Mouse (Mus musculus) heart, adult 2 months (tissue): ENCODE data around the gene Papola. TPM values are rescaled to one million over a fixed set of nuclear protein-coding genes. Genes with fewer than 3 reads are reported as not detected.

Experiments
- DNase-seq, 2 experiments: peaks; one replicate each; pipeline ENCODE4 v3.0.0; 2021
- H3K27ac ChIP-seq: fragments of 200-600 bp; 2 replicates; pipeline ENCODE4 v1.8.1; 2022
- H3K27me3 ChIP-seq: fragments of 200-500 bp; 2 replicates; pipeline ENCODE4 v1.6.1; 2012; ENCODE audit warnings: mild to moderate bottlenecking, low read length, inconsistent platforms, mixed read lengths; ENCODE audit not compliant: control insufficient read depth, insufficient read depth
- H3K36me3 ChIP-seq: fragments of 200-500 bp; 2 replicates; pipeline ENCODE4 v1.6.1; 2012; ENCODE audit warnings: low read length, inconsistent platforms; ENCODE audit not compliant: control insufficient read depth, insufficient read depth
- H3K4me1 ChIP-seq: fragments of 200-500 bp; 2 replicates; pipeline ENCODE4 v1.6.1; 2011; ENCODE audit warnings: low read length; ENCODE audit not compliant: control insufficient read depth, insufficient read depth
- H3K4me3 ChIP-seq: fragments of 200-600 bp; 2 replicates; pipeline ENCODE4 v1.8.1; 2022
- H3K79me2 ChIP-seq: fragments of 200-500 bp; replicated peaks from 2 replicates; pipeline ENCODE4 v1.6.1; 2012; ENCODE audit warnings: mild to moderate bottlenecking, inconsistent platforms, low read length, moderate library complexity, mixed read lengths; ENCODE audit not compliant: control insufficient read depth, insufficient read depth
- H3K9ac ChIP-seq: fragments of 200-500 bp; 2 replicates; pipeline ENCODE4 v1.6.1; 2012; ENCODE audit warnings: low read depth, mild to moderate bottlenecking, control low read depth, inconsistent platforms, low read length, mixed read lengths
- CTCF ChIP-seq: fragments of 200-600 bp; IDR thresholded peaks from 2 replicates; pipeline ENCODE4 v1.8.1; 2022; ENCODE audit warnings: antibody characterized with exemption, mild to moderate bottlenecking, moderate library complexity
- EP300 ChIP-seq: fragments of 200-500 bp; IDR thresholded peaks from 2 replicates; pipeline ENCODE4 v1.6.1; 2011; ENCODE audit warnings: low read depth, low read length, control low read depth; ENCODE audit not compliant: insufficient read depth
- POLR2A ChIP-seq: fragments of 200-500 bp; IDR thresholded peaks from 2 replicates; pipeline ENCODE4 v1.6.1; 2011; ENCODE audit warnings: mild to moderate bottlenecking, low read depth, low read length, control low read depth; ENCODE audit not compliant: insufficient read depth
- WGBS: fragments of 180-500 bp; shearing (Covaris S2); methylation state at CpG from one replicate; pipeline ENCODE4 v1.1.7; 2018; 5-methylcytosine and 5-hydroxymethylcytosine counted together
- intact Hi-C: fragments of 180-260 bp; cut with DNase I; formaldehyde crosslinking; loops from one replicate; pipeline ENCODE4 v1.15.1; 2025
- polyA plus RNA-seq: library from polyadenylated mRNA; depleted of rRNA; stranded (reverse); fragments of >200 nt; gene quantifications from 2 replicates; pipeline ENCODE4 v1.2.3, GENCODE M21; 2012
- total RNA-seq, 2 experiments: library from RNA; stranded (reverse); gene quantifications; 2 replicates each; pipeline ENCODE4 v1.2.3; 2021

The Papola gene
- total and polyA plus RNA-seq, 3 experiments = 35.3 to 127 (median 124) TPM

- no peak for DNase-seq
- 93% methylated on average over 2 of the region's 2 CpGs for WGBS
- TF ChIP-seq POLR2A = no peak
- no peak for TF ChIP-seq CTCF
- no peak for TF ChIP-seq EP300
- Histone ChIP-seq H3K4me1 (peaks cover 7% of the 10 kb centered on the region), H3K9ac (no peak overlapping the region), H3K27ac (no peak overlapping the region), H3K79me2 (peaks cover 12% of the 10 kb centered on the region), H3K36me3 (peaks cover 18% of the 10 kb centered on the region), H3K4me3 (no peak overlapping the region), H3K27me3 (no peaks in the 10 kb centered on the region)
- intact Hi-C loops = no loop called here
Observed at GRCm38 (mm10) chr12:105787626-105788025, 3.1 kb downstream of the Papola start.

DNA sequence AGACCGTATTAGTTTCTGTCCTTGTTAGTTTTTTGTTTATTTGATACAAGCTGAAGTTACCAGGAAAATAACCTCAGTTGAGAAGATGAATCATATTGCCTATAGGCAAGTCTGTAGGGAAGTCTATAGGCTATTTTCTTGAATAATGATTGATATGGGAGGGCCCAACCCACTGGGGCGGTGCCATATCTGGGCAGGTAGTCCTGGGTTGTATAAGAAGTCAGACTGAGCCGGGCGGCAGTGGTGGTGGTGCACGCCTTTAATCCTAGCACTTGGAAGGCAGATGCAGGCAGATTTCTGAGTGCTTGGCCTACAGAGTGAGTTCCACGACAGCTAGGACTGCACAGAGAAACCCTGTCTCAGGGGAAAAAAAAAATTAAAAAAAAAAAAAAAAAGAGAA lies 5.4 kb downstream of the Papola start:
- Histone ChIP-seq H3K9ac (no peak overlapping the region), H3K79me2 (peaks cover 12% of the 10 kb centered on the region), H3K4me3 (no peak overlapping the region), H3K4me1 (peaks cover 7% of the 10 kb centered on the region), H3K27me3 (no peaks in the 10 kb centered on the region), H3K36me3 (peaks cover 19% of the 10 kb centered on the region), H3K27ac (no peak overlapping the region)
- intact Hi-C loops = no loop called here
- 82% methylated on average over 6 of the region's 6 CpGs for WGBS
- TF ChIP-seq POLR2A (no peak), CTCF (no peak), EP300 (no peak)
- DNase-seq = no peak

DNA sequence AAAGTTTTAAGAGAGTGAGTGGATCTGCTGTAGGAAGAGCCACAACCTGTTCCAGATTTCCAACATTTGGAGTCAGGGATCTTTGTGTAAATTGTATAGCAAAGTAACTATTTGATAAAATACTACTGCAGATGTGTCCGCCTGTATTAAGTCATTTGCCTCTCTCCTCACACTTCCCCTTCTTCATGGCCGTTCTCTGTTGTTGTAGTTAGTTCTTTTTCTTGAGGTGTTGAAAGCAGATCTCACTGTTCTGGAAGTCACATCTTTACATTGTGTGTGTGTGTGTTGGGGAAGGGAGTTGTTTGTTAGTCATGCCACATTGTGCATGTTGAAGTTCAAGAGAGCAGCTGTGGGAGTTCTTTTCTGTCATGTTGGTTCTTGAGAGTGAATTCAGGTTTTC lies 10.4 kb downstream of the Papola start:
- intact Hi-C loops = no loop called here
- no peak for DNase-seq
- no peak overlapping the region for H3K4me3 ChIP-seq
- TF ChIP-seq CTCF = no peak
- TF ChIP-seq EP300 = no peak
- TF ChIP-seq POLR2A = no peak
- H3K27me3 ChIP-seq = no peaks in the 10 kb centered on the region
- H3K9ac ChIP-seq = no peak overlapping the region
- H3K27ac ChIP-seq = no peak overlapping the region
- no peaks in the 10 kb centered on the region; the same call in 1 of the 2 replicates for H3K4me1 ChIP-seq
- peaks cover 14% of the 10 kb centered on the region for H3K36me3 ChIP-seq
- WGBS = 82% methylated on average over 2 of the region's 2 CpGs
- H3K79me2 ChIP-seq = peaks cover 8% of the 10 kb centered on the region

- no peak overlapping the region for H3K9ac ChIP-seq
- intact Hi-C loops = no loop called here
- H3K36me3 ChIP-seq = peaks cover 11% of the 10 kb centered on the region
- no peak overlapping the region for H3K4me3 ChIP-seq
- H3K27ac ChIP-seq = no peak overlapping the region
- no peak for DNase-seq
- no peaks in the 10 kb centered on the region for H3K27me3 ChIP-seq
- H3K4me1 ChIP-seq = no peaks in the 10 kb centered on the region
- peaks cover 7% of the 10 kb centered on the region for H3K79me2 ChIP-seq
- TF ChIP-seq CTCF (no peak), POLR2A (no peak), EP300 (no peak)
Observed at GRCm38 (mm10) chr12:105798001-105798400, 13.5 kb downstream of the Papola start.

DNA sequence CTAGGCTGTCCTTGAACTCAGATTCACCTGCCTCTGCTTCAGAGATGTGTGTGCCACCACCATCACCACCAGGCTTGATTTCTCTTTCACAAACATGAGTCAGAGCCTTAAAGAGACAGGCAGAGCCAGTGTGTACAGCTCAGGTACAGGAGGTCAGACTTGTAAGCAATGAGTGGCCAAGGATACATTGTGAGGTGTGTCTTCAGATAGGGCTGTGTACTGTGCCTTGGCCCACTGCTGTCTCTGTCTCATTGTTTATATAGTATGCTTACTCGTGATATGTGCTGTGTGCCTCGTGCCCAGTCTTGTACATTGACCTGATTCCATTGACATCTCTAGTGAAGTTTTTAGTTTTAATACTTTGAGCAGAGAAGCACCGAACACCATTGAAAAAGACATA lies 21.3 kb downstream of the Papola start:
- intact Hi-C loops = no loop called here
- peaks cover 5% of the 10 kb centered on the region for H3K79me2 ChIP-seq
- WGBS = 84% methylated on average over 3 of the region's 3 CpGs
- H3K27ac ChIP-seq = no peak overlapping the region
- H3K27me3 ChIP-seq = no peaks in the 10 kb centered on the region
- DNase-seq = no peak
- H3K9ac ChIP-seq = no peak overlapping the region
- H3K4me3 ChIP-seq = no peak overlapping the region
- no peaks in the 10 kb centered on the region for H3K4me1 ChIP-seq
- TF ChIP-seq POLR2A = no peak
- no peak for TF ChIP-seq EP300
- no peak for TF ChIP-seq CTCF
- H3K36me3 ChIP-seq = peaks cover 11% of the 10 kb centered on the region

DNA sequence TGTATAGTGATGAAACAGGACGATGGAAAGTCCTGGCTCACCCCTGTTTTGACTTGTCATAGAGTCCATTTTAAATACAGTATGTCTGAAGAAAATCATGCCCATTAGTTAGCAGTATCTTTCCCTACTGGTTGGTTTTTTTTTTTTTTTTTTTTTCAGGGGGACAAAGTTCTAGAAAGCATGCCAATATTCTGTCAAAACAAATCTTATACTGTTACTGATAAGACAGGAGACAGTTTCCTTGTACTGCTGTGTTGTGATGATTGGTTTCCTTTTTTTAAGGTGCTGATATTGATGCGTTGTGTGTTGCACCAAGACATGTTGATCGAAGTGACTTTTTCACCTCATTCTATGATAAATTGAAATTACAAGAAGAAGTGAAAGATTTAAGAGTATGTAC lies 21.7 kb downstream of the Papola start:
- no peak overlapping the region for H3K9ac ChIP-seq
- intact Hi-C loops = no loop called here
- 73% methylated on average over 3 of the region's 3 CpGs for WGBS
- peaks cover 13% of the 10 kb centered on the region for H3K36me3 ChIP-seq
- no peak overlapping the region for H3K27ac ChIP-seq
- H3K79me2 ChIP-seq = peaks cover 5% of the 10 kb centered on the region
- no peaks in the 10 kb centered on the region for H3K27me3 ChIP-seq
- no peak for DNase-seq
- H3K4me3 ChIP-seq = no peak overlapping the region
- H3K4me1 ChIP-seq = no peaks in the 10 kb centered on the region
- TF ChIP-seq EP300 (no peak), CTCF (no peak), POLR2A (no peak)
